Comparison of ENCODE assay signal across 27 mouse cellular contexts in the genomic region with DNA sequence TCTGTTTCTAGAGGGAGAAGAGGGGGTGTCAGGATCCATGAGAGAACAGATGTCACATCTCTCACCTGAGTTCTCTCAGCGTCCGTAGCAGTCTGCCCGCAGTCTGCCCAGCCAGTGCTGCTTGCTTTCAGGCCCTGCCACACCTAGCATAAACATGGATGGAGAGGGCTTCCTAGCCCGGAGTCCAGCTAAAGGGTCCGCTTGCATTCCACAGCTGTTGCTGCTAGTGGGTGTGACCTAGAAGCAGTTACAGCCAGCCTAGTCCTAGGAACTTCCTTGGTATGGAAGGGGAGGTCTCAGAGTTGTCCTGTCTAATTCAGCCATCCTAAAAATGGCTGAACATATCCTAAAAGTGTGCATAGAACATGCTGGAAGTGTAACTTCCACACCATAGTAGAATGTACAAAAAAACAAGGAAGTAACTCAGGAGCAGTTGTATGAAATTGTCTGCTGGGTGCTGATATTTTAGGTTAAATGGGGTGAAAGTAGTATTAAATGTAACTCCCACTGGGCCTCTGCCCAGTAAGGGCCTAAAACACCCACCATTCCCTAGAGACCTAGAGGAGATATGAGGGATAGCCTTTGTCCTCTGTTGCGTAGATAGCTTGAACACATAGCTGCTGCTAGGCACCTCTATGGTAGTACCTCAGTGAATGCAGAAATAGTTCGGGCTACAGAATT. TPM values are rescaled to one million over a fixed set of nuclear protein-coding genes. Genes with fewer than 3 reads are reported as not detected.
A peak's percentile ranks its signal among the peaks of the same experiment; 100 is the strongest.
DNase-seq lines count a peak whose midpoint lies in the region; ATAC-seq and TF ChIP-seq lines count a peak whose summit lies in the region.
"Had no signal": no experiment of that assay in that cellular context is flagged by ENCODE, and none has a peak within 500 bp of the region (broad histone marks: within the 10 kb centered on the region; RNA-seq: fewer than 3 reads in every experiment).

No protein-coding gene starts in this region.

- no peak for ATAC-seq in forebrain, embryonic 16.5 days
- peak; percentile 23; the same call in 1 of the 2 replicates for ATAC-seq in lung, postnatal 0 days
- ATAC-seq: forebrain, embryonic 13.5 days; inflammation-experienced regulatory T-cells, adult 6 months; liver, embryonic 12.5 days; liver, postnatal 0 days; Patski had no signal

- H3K4me2 ChIP-seq in forebrain, embryonic 16.5 days (ENCODE audit: low read length), result no peak overlapping the region
- no peak overlapping the region for H3K4me2 ChIP-seq in lung, postnatal 0 days (replicated peaks; ENCODE audit: low read depth, low read length)
- H3K4me2 ChIP-seq: embryonic facial prominence, embryonic 15.5 days; forebrain, embryonic 13.5 days; heart, embryonic 12.5 days; hindbrain, embryonic 15.5 days; limb, embryonic 13.5 days; liver, embryonic 12.5 days had no signal

- H3K27me3 ChIP-seq in forebrain, embryonic 10.5 days (ENCODE audit: poor library complexity, severe bottlenecking), result no peaks in the 10 kb centered on the region
- H3K27me3 ChIP-seq in forebrain, embryonic 16.5 days (replicated peaks; ENCODE audit: control insufficient read depth, insufficient read depth, low read length), result no peaks in the 10 kb centered on the region
- H3K27me3 ChIP-seq in lung, postnatal 0 days (replicated peaks; ENCODE audit: insufficient read depth, low read length), result no peaks in the 10 kb centered on the region
- H3K27me3 ChIP-seq in cerebellum, adult 2 months (ENCODE audit: control insufficient read depth, insufficient read depth, low read length), result no peaks in the 10 kb centered on the region
- H3K27me3 ChIP-seq: embryonic facial prominence, embryonic 15.5 days; forebrain, embryonic 13.5 days; heart, embryonic 12.5 days; hindbrain, embryonic 15.5 days; limb, embryonic 13.5 days; liver, embryonic 12.5 days; Patski had no signal

- H3K36me3 ChIP-seq in forebrain, embryonic 10.5 days (replicated peaks), result no peaks in the 10 kb centered on the region
- no peaks in the 10 kb centered on the region for H3K36me3 ChIP-seq in forebrain, embryonic 16.5 days (ENCODE audit: control insufficient read depth, insufficient read depth)
- no peaks in the 10 kb centered on the region for H3K36me3 ChIP-seq in lung, postnatal 0 days (ENCODE audit: insufficient read depth, low read length)
- H3K36me3 ChIP-seq: embryonic facial prominence, embryonic 15.5 days; heart, embryonic 12.5 days; hindbrain, embryonic 15.5 days; limb, embryonic 13.5 days; liver, embryonic 12.5 days; midbrain, embryonic 10.5 days had no signal

- H3K9ac ChIP-seq in forebrain, embryonic 16.5 days (replicated peaks; ENCODE audit: low read depth, low read length), result no peak overlapping the region
- no peak overlapping the region for H3K9ac ChIP-seq in lung, postnatal 0 days (replicated peaks; ENCODE audit: low read depth)
- H3K9ac ChIP-seq: embryonic facial prominence, embryonic 15.5 days; forebrain, embryonic 13.5 days; heart, embryonic 12.5 days; hindbrain, embryonic 15.5 days; limb, embryonic 13.5 days; liver, embryonic 12.5 days; liver, postnatal 0 days had no signal

- TF ChIP-seq CTCF in lung, postnatal 0 days (IDR thresholded peaks at IDR 0.05), result no peak
- no peak for TF ChIP-seq CTCF in cerebellum, adult 2 months (IDR thresholded peaks at IDR 0.05; ENCODE audit: borderline replicate concordance, insufficient read depth, low read depth, low read length)

- DNase-seq in forebrain, embryonic 10.5 days (ENCODE audit: extremely low spot score, low spot score), result no peak
- no peak for DNase-seq in lung, postnatal 0 days (ENCODE audit: low spot score)
- DNase-seq in lung, postnatal 36 days, result no peak
- peak; percentile 71 for DNase-seq in R1 (ENCODE audit: low read depth, low spot score)
- no peak for DNase-seq in urinary bladder, adult 18-20 months (ENCODE audit: low spot score in 2 of 2)
- no peak for DNase-seq in cerebellum, adult 2 months
- DNase-seq: adrenal gland, postnatal 25 days; cerebellum, adult 11-12 months; cerebellum, postnatal 10 days; gastrocnemius, postnatal 36 days; heart, adult 18-20 months; kidney, adult 11 months; kidney, postnatal 14 days; liver, postnatal 0 days; lung, postnatal 14 days; right cerebral cortex, postnatal 14 days had no signal

- TF ChIP-seq POLR2A in cerebellum, adult 2 months (IDR thresholded peaks at IDR 0.05; ENCODE audit: borderline replicate concordance, insufficient read depth, low read length), result no peak

- TF ChIP-seq EP300 in lung, postnatal 0 days (IDR thresholded peaks at IDR 0.05), result no peak

- H3K4me3 ChIP-seq in forebrain, embryonic 10.5 days, result no peak overlapping the region
- H3K4me3 ChIP-seq in forebrain, embryonic 16.5 days (replicated peaks; ENCODE audit: low read length), result no peak overlapping the region
- H3K4me3 ChIP-seq in lung, postnatal 0 days (ENCODE audit: low read depth, low read length), result no peak overlapping the region
- no peak overlapping the region for H3K4me3 ChIP-seq in cerebellum, adult 2 months (replicated peaks; ENCODE audit: insufficient read depth, low read depth, low read length)
- H3K4me3 ChIP-seq: embryonic facial prominence, embryonic 15.5 days; forebrain, embryonic 13.5 days; heart, embryonic 12.5 days; hindbrain, embryonic 15.5 days; left cerebral cortex, adult 2 months; limb, embryonic 13.5 days; liver, embryonic 12.5 days; midbrain, embryonic 10.5 days had no signal

- 94% methylated on average over 7 of the region's 7 CpGs for WGBS in forebrain, embryonic 10.5 days
- 87% methylated on average over 7 of the region's 7 CpGs for WGBS in forebrain, embryonic 16.5 days
- WGBS in lung, postnatal 0 days, result 48% methylated on average over 7 of the region's 7 CpGs
- WGBS in cerebellum, adult 2 months, result 54% methylated on average over 7 of the region's 7 CpGs

- no peaks in the 10 kb centered on the region for H3K9me3 ChIP-seq in forebrain, embryonic 10.5 days
- H3K9me3 ChIP-seq in forebrain, embryonic 16.5 days (ENCODE audit: control insufficient read depth, low read length), result no peaks in the 10 kb centered on the region
- H3K9me3 ChIP-seq in lung, postnatal 0 days (ENCODE audit: low read length), result no peaks in the 10 kb centered on the region
- H3K9me3 ChIP-seq: embryonic facial prominence, embryonic 15.5 days; forebrain, embryonic 13.5 days; heart, embryonic 12.5 days; hindbrain, embryonic 15.5 days; limb, embryonic 13.5 days; liver, embryonic 12.5 days; midbrain, embryonic 10.5 days had no signal

- H3K4me1 ChIP-seq in forebrain, embryonic 10.5 days, result peaks cover 32% of the 10 kb centered on the region
- H3K4me1 ChIP-seq in forebrain, embryonic 16.5 days (replicated peaks; ENCODE audit: control insufficient read depth, insufficient read depth, low read length), result peaks cover 45% of the 10 kb centered on the region
- peaks cover 29% of the 10 kb centered on the region for H3K4me1 ChIP-seq in lung, postnatal 0 days (ENCODE audit: insufficient read depth, low read depth, low read length)
- H3K4me1 ChIP-seq in cerebellum, adult 2 months (ENCODE audit: control insufficient read depth, insufficient read depth, low read length), result peaks cover 56% of the 10 kb centered on the region

- H3K27ac ChIP-seq in forebrain, embryonic 10.5 days, result 0 out of 2 replicates have a peak overlapping the region, but pooled peaks have one; percentile 6
- H3K27ac ChIP-seq in forebrain, embryonic 16.5 days (ENCODE audit: low read length), result no peak overlapping the region
- H3K27ac ChIP-seq in lung, postnatal 0 days (ENCODE audit: low read length), result no peak overlapping the region
- H3K27ac ChIP-seq in cerebellum, adult 2 months (ENCODE audit: insufficient read depth, low read length), result no peak overlapping the region
- H3K27ac ChIP-seq: embryonic facial prominence, embryonic 15.5 days; forebrain, embryonic 13.5 days; hindbrain, embryonic 15.5 days; limb, embryonic 13.5 days; liver, embryonic 12.5 days; midbrain, embryonic 10.5 days had no signal

RNA-seq across cellular contexts. Expression of a gene that starts 48.6 kb away (rescaled TPM):
- 15.9 and 17.2 TPM in 2 replicates for polyA plus RNA-seq in forebrain, embryonic 10.5 days (2016; fragmentation: Nextera tagmentation; extraction: Ambion mirVana)
- polyA plus RNA-seq in forebrain, embryonic 16.5 days (2015; fragmentation: Nextera tagmentation; extraction: Ambion mirVana), result 22.0 and 22.5 TPM in 2 replicates
- 10.6 and 11.4 TPM in 2 replicates for polyA plus RNA-seq in lung, postnatal 0 days (2015; fragmentation: Nextera tagmentation; extraction: Ambion mirVana)
- polyA plus RNA-seq in cerebellum, adult 2 months (2012; rRNA removed), result 72.6 and 80.3 TPM in 2 replicates
